Mouse (Mus musculus): ENCODE measurements around the gene Trim34a. TPM values are rescaled to one million over a fixed set of nuclear protein-coding genes. Genes with fewer than 3 reads are reported as not detected.
A peak's percentile ranks its signal among the peaks of the same experiment; 100 is the strongest.
"Not testable (repeated sequence)": the region's sequence is repeated elsewhere in the genome, so short reads cannot be mapped to it uniquely, and the experiment has no call there.

The Trim34a gene
- polyA plus RNA-seq, 1 experiment from 2014 or later, result 1.8 TPM

GRCm38 (mm10) chr7:104265335-104265734, 21.1 kb downstream of the Trim34a start:
- not testable (repeated sequence) for H3K4me2 ChIP-seq; H3K27ac ChIP-seq; H3K4me3 ChIP-seq; H3K27me3 ChIP-seq; H3K9ac ChIP-seq; H3K36me3 ChIP-seq; H3K4me1 ChIP-seq; H3K9me3 ChIP-seq; ATAC-seq (ENCODE audit: insufficient number of reproducible peaks, low FRiP score, low TSS enrichment, low read depth)
- 85% methylated on average over 5 of the region's 5 CpGs for WGBS

GRCm38 (mm10) chr7:104279361-104279760, 35.1 kb downstream of the Trim34a start:
- not testable (repeated sequence) for H3K4me2 ChIP-seq; H3K27ac ChIP-seq; H3K9me3 ChIP-seq; H3K36me3 ChIP-seq; H3K4me3 ChIP-seq; ATAC-seq (ENCODE audit: insufficient number of reproducible peaks, low FRiP score, low TSS enrichment, low read depth); H3K4me1 ChIP-seq; H3K27me3 ChIP-seq; H3K9ac ChIP-seq
- WGBS, result 78% methylated on average over 3 of the region's 3 CpGs

- not testable (repeated sequence) for H3K4me3 ChIP-seq; H3K4me1 ChIP-seq; H3K9me3 ChIP-seq; H3K27me3 ChIP-seq; H3K9ac ChIP-seq; H3K36me3 ChIP-seq; H3K27ac ChIP-seq; ATAC-seq (ENCODE audit: insufficient number of reproducible peaks, low FRiP score, low TSS enrichment, low read depth)
- WGBS, result 41% methylated on average over 14 of the region's 14 CpGs
- peak within 1 kb of the TSS; percentile 12; the same call in 1 of the 2 replicates for H3K4me2 ChIP-seq
Measured at GRCm38 (mm10) chr7:104287576-104288443, 43.6 kb downstream of the Trim34a start, which contains the start of gene Trim5. Gene Trim5 (minus strand): TSS chr7:104288094.

- 88% methylated on average over 1 of the region's 1 CpGs for WGBS
Measured at GRCm38 (mm10) chr7:104290641-104291040, 46.4 kb downstream of the Trim34a start.

GRCm38 (mm10) chr7:104291638-104292400, 47.6 kb downstream of the Trim34a start:
- Histone ChIP-seq H3K27ac (no peak overlapping the region), H3K9me3 (no peaks in the 10 kb centered on the region), H3K4me2 (no peak overlapping the region), H3K27me3 (no peaks in the 10 kb centered on the region), H3K9ac (no peak overlapping the region), H3K4me1 (no peaks in the 10 kb centered on the region), H3K4me3 (no peak overlapping the region), H3K36me3 (no peaks in the 10 kb centered on the region)
- WGBS, result 82% methylated on average over 5 of the region's 5 CpGs
- ATAC-seq (ENCODE audit: insufficient number of reproducible peaks, low FRiP score, low TSS enrichment, low read depth), result no peak

More at GRCm38 (mm10) chr7:104290641-104291040, 46.4 kb downstream of the Trim34a start:
- Histone ChIP-seq H3K9me3 (no peaks in the 10 kb centered on the region), H3K9ac (no peak overlapping the region), H3K4me1 (no peaks in the 10 kb centered on the region), H3K27me3 (no peaks in the 10 kb centered on the region), H3K27ac (no peak overlapping the region), H3K4me2 (no peak overlapping the region), H3K4me3 (no peak overlapping the region), H3K36me3 (no peaks in the 10 kb centered on the region)
- no peak for ATAC-seq (ENCODE audit: insufficient number of reproducible peaks, low FRiP score, low TSS enrichment, low read depth)

Other genes starting within 250 kb of the Trim34a start
- gene Olfr638, start 245.7 kb upstream of the Trim34a start, polyA plus RNA-seq (2015; fragmentation: Nextera tagmentation; extraction: Ambion mirVana), result not detected in 2 replicates
- gene Olfr639, start 227.2 kb upstream of the Trim34a start, polyA plus RNA-seq (2015; fragmentation: Nextera tagmentation; extraction: Ambion mirVana), result not detected in 2 replicates
- not detected in 2 replicates for gene Olfr640, start 218.9 kb upstream of the Trim34a start, polyA plus RNA-seq (2015; fragmentation: Nextera tagmentation; extraction: Ambion mirVana)
- not detected in 2 replicates for gene Olfr641, start 209.0 kb upstream of the Trim34a start, polyA plus RNA-seq (2015; fragmentation: Nextera tagmentation; extraction: Ambion mirVana)
- gene Olfr642, start 191.8 kb upstream of the Trim34a start, polyA plus RNA-seq (2015; fragmentation: Nextera tagmentation; extraction: Ambion mirVana), result not detected in 2 replicates
- not detected in 2 replicates for gene 4930516K23Rik, start 183.0 kb upstream of the Trim34a start, polyA plus RNA-seq (2015; fragmentation: Nextera tagmentation; extraction: Ambion mirVana)
- gene Olfr644, start 172.6 kb upstream of the Trim34a start, polyA plus RNA-seq (2015; fragmentation: Nextera tagmentation; extraction: Ambion mirVana), result not detected in 2 replicates
- gene Olfr645, start 159.0 kb upstream of the Trim34a start, polyA plus RNA-seq (2015; fragmentation: Nextera tagmentation; extraction: Ambion mirVana), result not detected in 2 replicates
- not detected in 2 replicates for gene Olfr646, start 139.6 kb upstream of the Trim34a start, polyA plus RNA-seq (2015; fragmentation: Nextera tagmentation; extraction: Ambion mirVana)
- not detected in 2 replicates for gene Ubqln5, start 114.6 kb upstream of the Trim34a start, polyA plus RNA-seq (2015; fragmentation: Nextera tagmentation; extraction: Ambion mirVana)
- not detected in 2 replicates for gene Olfr643, start 107.1 kb upstream of the Trim34a start, polyA plus RNA-seq (2015; fragmentation: Nextera tagmentation; extraction: Ambion mirVana)
- gene Ubqln3, start 101.2 kb upstream of the Trim34a start, polyA plus RNA-seq (2015; fragmentation: Nextera tagmentation; extraction: Ambion mirVana), result not detected in 2 replicates
- not detected in 2 replicates for gene Ubqlnl, start 93.9 kb upstream of the Trim34a start, polyA plus RNA-seq (2015; fragmentation: Nextera tagmentation; extraction: Ambion mirVana)
- not detected in 2 replicates for gene Olfm5, start 79.6 kb upstream of the Trim34a start, polyA plus RNA-seq (2015; fragmentation: Nextera tagmentation; extraction: Ambion mirVana)
- gene Olfr648, start 61.1 kb upstream of the Trim34a start, polyA plus RNA-seq (2015; fragmentation: Nextera tagmentation; extraction: Ambion mirVana), result 0.11 and 0.24 TPM in 2 replicates
- gene Olfr649, start 48.5 kb upstream of the Trim34a start, polyA plus RNA-seq (2015; fragmentation: Nextera tagmentation; extraction: Ambion mirVana), result not detected in 2 replicates
- gene Trim6, start 25.7 kb upstream of the Trim34a start, polyA plus RNA-seq (2015; fragmentation: Nextera tagmentation; extraction: Ambion mirVana), result 0.50 and 0.61 TPM in 2 replicates
- gene Trim5, start 43.6 kb downstream of the Trim34a start, polyA plus RNA-seq (2015; fragmentation: Nextera tagmentation; extraction: Ambion mirVana), result 0.26 and 0.37 TPM in 2 replicates
- gene Trim12a, start 71.0 kb downstream of the Trim34a start, polyA plus RNA-seq (2015; fragmentation: Nextera tagmentation; extraction: Ambion mirVana), result 5.7 and 6.1 TPM in 2 replicates
- gene Trim34b, start 85.0 kb downstream of the Trim34a start, polyA plus RNA-seq (2015; fragmentation: Nextera tagmentation; extraction: Ambion mirVana), result not detected in 2 replicates
- gene Trim12c, start 108.9 kb downstream of the Trim34a start, polyA plus RNA-seq (2015; fragmentation: Nextera tagmentation; extraction: Ambion mirVana), result 1.7 and 2.7 TPM in 2 replicates
- 0.04 TPM in 1 of 2 replicates, not detected in the other for gene Trim30b, start 125.4 kb downstream of the Trim34a start, polyA plus RNA-seq (2015; fragmentation: Nextera tagmentation; extraction: Ambion mirVana)
- gene Trim30c, start 156.4 kb downstream of the Trim34a start, polyA plus RNA-seq (2015; fragmentation: Nextera tagmentation; extraction: Ambion mirVana), result 0.14 and 0.36 TPM in 2 replicates
- gene Trim30a, start 220.7 kb downstream of the Trim34a start, polyA plus RNA-seq (2015; fragmentation: Nextera tagmentation; extraction: Ambion mirVana), result 1.4 and 1.6 TPM in 2 replicates